Mouse (Mus musculus): Measurements from ENCODE around the gene Agfg1.
"Not testable (repeated sequence)": the region's sequence is repeated elsewhere in the genome, so short reads cannot be mapped to it uniquely, and the experiment has no call there.

The Agfg1 gene

GRCm38 (mm10) chr1:82913025-82913424 is 73.7 kb downstream of the Agfg1 start, which contains the start of gene A030005L19Rik:
TSS of gene A030005L19Rik (plus strand) at chr1:82913325.
- DNase-seq: peak; percentile 7

- DNase-seq: not testable (repeated sequence)
Observed at GRCm38 (mm10) chr1:82913434-82913833, 74.2 kb downstream of the Agfg1 start.

GRCm38 (mm10) chr1:82924650-82925049 is 85.4 kb downstream of the Agfg1 start, which contains the start of gene A030014E15Rik:
TSS of gene A030014E15Rik (plus strand) at chr1:82924917.
- DNase-seq: peak; percentile 56

DNA sequence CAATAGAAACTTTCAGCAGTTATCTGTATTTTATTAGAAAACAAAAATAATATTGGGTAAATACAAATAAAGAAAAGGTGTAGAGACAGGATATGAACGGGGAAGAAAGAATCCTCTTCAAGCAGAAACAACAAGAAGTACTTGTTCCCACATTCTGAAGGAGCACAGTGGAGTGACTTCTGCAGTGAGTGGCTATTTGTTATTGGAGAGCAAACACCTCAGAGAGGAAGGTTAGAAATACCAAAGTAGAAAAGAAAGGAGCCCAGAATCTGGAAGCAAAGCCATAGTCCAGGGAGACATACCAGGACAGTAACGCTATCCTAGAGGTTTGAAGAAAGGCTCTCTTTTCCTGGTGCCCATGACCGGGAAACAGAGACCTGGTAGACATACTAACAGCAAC is 91.3 kb downstream of the Agfg1 start:
- DNase-seq: not testable (repeated sequence)

DNA sequence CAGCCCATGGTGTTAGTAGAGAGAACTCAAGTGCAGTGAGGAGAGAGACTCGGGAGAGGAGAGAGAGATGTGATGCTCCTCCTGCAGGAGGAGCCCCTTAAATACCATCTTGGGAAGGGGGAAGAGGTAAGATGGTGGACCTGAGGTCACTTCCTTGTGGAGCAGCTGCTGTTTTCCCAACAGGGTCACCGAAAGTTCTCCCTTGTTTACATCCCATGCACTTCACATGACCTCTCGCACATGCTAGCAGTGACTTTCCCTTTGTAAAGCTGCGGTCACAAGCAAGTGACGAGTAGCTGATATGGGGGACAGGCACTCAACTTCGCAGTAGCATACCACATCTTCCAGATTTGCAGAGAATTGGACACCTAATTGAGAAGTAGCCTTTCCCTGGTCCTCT is 92.0 kb downstream of the Agfg1 start, which contains the start of gene Gm6217:
Gm6217 (minus strand) TSS at position 74 of the 400 bp plus-strand sequence.
- DNase-seq: not testable (repeated sequence)

GRCm38 (mm10) chr1:82938666-82939065 is 99.4 kb downstream of the Agfg1 start:
- no peak for DNase-seq

DNA sequence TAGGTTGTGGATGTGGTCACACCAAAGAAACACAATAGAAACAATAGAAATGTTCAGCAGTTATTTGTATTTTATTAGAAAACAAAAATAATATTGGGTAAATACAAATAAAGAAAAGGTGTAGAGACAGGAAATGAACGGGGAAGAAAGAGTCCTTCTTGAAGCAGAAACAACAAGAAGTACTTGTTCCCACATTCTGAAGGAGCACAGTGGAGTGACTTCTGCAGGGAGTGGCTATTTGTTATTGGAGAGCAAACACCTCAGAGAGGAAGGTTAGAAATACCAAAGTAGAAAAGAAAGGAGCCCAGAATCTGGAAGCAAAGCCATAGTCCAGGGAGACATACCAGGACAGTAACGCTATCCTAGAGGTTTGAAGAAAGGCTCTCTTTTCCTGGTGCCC is 103.2 kb downstream of the Agfg1 start:
- DNase-seq: peak; percentile 9

DNA sequence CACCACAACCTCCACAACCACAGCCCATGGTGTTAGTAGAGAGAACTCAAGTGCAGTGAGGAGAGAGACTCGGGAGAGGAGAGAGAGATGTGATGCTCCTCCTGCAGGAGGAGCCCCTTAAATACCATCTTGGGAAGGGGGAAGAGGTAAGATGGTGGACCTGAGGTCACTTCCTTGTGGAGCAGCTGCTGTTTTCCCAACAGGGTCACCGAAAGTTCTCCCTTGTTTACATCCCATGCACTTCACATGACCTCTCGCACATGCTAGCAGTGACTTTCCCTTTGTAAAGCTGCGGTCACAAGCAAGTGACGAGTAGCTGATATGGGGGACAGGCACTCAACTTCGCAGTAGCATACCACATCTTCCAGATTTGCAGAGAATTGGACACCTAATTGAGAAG is 104.0 kb downstream of the Agfg1 start, which contains the start of gene A030003K21Rik:
A030003K21Rik (minus strand) TSS at position 94 of the 400 bp plus-strand sequence.
- not testable (repeated sequence) for DNase-seq

DNA sequence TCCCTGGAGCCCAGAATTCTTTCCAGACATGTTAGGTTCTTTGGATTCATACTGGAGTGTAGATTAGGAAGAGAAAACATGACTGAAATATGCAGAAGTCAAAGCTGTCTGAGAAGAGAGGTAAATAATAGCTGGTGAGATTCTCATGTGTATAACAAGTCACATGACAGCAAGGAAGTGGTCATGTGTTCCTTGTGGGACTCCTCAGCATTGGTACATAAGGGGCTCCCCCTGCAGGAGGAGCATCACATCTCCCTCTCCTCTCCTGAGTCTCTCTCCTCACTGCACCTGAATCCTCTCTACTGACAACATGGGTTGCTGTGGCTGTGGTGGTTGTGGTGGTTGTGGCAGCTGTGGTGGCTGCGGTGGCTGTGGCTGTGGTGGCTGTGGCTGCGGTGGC is 106.7 kb downstream of the Agfg1 start:
- DNase-seq: not testable (repeated sequence)

GRCm38 (mm10) chr1:82948601-82949000 is 109.3 kb downstream of the Agfg1 start:
- DNase-seq: no peak

Data from lung, postnatal 10 days (tissue).